Mouse (Mus musculus) ES-Bruce4 (cell line): Measurements from ENCODE around the gene Zfp788. TPM values are rescaled to one million over a fixed set of nuclear protein-coding genes. Genes with fewer than 3 reads are reported as not detected.
A peak's percentile ranks its signal among the peaks of the same experiment; 100 is the strongest.
"Not testable (repeated sequence)": the region's sequence is repeated elsewhere in the genome, so short reads cannot be mapped to it uniquely, and the experiment has no call there.

Experiments
- H3K27ac ChIP-seq: 2 replicates; pipeline ENCODE4 v1.5.1; 2012; ENCODE audit warnings: low read length, inconsistent platforms; ENCODE audit not compliant: insufficient read depth
- H3K27me3 ChIP-seq: 2 replicates; pipeline ENCODE4 v1.6.1; 2012; ENCODE audit warnings: mild to moderate bottlenecking, low read length, inconsistent platforms; ENCODE audit not compliant: control insufficient read depth, poor library complexity, insufficient read depth, severe bottlenecking
- H3K36me3 ChIP-seq: 2 replicates; pipeline ENCODE4 v1.6.1; 2012; ENCODE audit warnings: inconsistent platforms, mild to moderate bottlenecking, low read length, moderate library complexity; ENCODE audit not compliant: control insufficient read depth, poor library complexity, insufficient read depth, severe bottlenecking
- H3K4me1 ChIP-seq: one replicate; pipeline ENCODE4 v1.8.1; 2011; ENCODE audit warnings: low read length; ENCODE audit not compliant: control insufficient read depth, insufficient read depth
- H3K4me3 ChIP-seq: 2 replicates; pipeline ENCODE4 v1.5.1; 2011; ENCODE audit warnings: low read depth, mild to moderate bottlenecking, low read length
- H3K9ac ChIP-seq: 2 replicates; pipeline ENCODE4 v1.6.1; 2012; ENCODE audit warnings: low read depth, mild to moderate bottlenecking, inconsistent platforms; ENCODE audit not compliant: poor library complexity, severe bottlenecking
- H3K9me3 ChIP-seq: replicated peaks from 2 replicates; pipeline ENCODE4 v1.6.1; 2012; ENCODE audit warnings: mild to moderate bottlenecking, low read length, inconsistent platforms; ENCODE audit not compliant: control insufficient read depth, poor library complexity, insufficient read depth, severe bottlenecking
- CTCF ChIP-seq: IDR thresholded peaks from one replicate; pipeline ENCODE4 v1.8.1; 2011; ENCODE audit warnings: low read depth, low read length
- EP300 ChIP-seq: IDR thresholded peaks from 2 replicates; pipeline ENCODE4 v1.6.1; 2011; ENCODE audit warnings: low read depth, low read length; ENCODE audit not compliant: insufficient read depth
- POLR2A ChIP-seq: IDR thresholded peaks from one replicate; pipeline ENCODE4 v1.8.1; 2011; ENCODE audit warnings: low read length; ENCODE audit not compliant: insufficient read depth
- polyA plus RNA-seq: library from polyadenylated mRNA; stranded (reverse); fragments of >200 nt; gene quantifications from 2 replicates; pipeline ENCODE4 v1.2.4, GENCODE M21; 2011; ENCODE audit warnings: low read depth; ENCODE audit not compliant: missing spikeins, insufficient read depth, insufficient read length

Zfp788 gene
- 20.3 and 21.3 TPM in 2 replicates for polyA plus RNA-seq

GRCm38 (mm10) chr7:41632409-41633220 lies at the start of gene Zfp788:
Gene Zfp788 (plus strand): TSS chr7:41633203.
- no peaks in the 10 kb centered on the region for H3K4me1 ChIP-seq
- peak within 1 kb of the TSS; percentile 85 for H3K27ac ChIP-seq
- H3K9me3 ChIP-seq: peaks cover 3% of the 10 kb centered on the region
- no peaks in the 10 kb centered on the region for H3K27me3 ChIP-seq
- peaks cover 4% of the 10 kb centered on the region for H3K36me3 ChIP-seq
- H3K4me3 ChIP-seq: peak within 1 kb of the TSS; percentile 97
- peak within 1 kb of the TSS; percentile 45 for H3K9ac ChIP-seq
- TF ChIP-seq CTCF (peak; percentile 59), POLR2A (no peak)

DNA sequence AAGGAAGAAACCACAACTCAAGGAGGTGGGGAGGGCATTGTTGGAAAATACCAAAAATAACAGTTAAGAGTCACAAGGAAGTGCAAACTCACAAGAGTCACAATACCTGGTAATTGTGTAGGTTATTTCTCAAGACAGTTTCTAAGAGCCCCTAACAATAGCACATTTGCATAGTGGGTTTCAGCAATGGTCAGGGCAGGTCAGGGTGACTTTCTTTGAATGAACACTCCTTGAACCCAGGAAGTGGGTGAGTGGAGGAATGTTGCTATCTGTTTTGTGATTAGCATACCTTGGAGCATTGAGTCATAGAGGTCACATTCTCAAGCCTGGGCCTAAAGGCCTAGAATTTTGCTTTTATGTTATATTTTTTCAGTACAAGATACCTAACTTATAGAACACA lies 45.2 kb upstream of the Zfp788 start:
- Histone ChIP-seq H3K9me3 (peaks cover 48% of the 10 kb centered on the region), H3K27ac (peak overlapping the region; percentile 85)
- not testable (repeated sequence) for H3K9ac ChIP-seq, H3K4me1 ChIP-seq, H3K4me3 ChIP-seq, H3K27me3 ChIP-seq, H3K36me3 ChIP-seq

DNA sequence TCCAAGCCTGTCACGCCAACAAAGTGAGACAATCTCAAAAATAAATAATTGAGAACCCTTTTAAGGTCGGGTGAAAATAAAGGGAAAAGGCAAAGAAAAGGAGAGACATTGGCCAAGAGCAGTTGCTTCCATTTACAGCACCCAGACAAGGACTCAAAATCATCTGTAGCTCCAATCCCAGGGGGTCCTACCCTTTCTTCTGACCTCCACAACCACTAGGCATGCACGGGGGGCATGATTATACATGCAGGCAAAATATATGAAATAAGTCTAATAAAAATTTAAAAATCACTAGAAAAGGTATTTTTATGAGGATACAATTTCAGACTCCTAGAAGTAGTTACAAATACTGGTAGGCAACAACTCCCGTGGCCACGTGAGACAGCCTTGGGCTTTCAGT lies 34.4 kb upstream of the Zfp788 start:
- H3K27ac ChIP-seq: peak overlapping the region; percentile 48; the same call in 1 of the 2 replicates
- peaks cover 2% of the 10 kb centered on the region; the same call in 1 of the 2 replicates for H3K36me3 ChIP-seq
- TF ChIP-seq EP300 (no peak), CTCF (no peak), POLR2A (no peak)

DNA sequence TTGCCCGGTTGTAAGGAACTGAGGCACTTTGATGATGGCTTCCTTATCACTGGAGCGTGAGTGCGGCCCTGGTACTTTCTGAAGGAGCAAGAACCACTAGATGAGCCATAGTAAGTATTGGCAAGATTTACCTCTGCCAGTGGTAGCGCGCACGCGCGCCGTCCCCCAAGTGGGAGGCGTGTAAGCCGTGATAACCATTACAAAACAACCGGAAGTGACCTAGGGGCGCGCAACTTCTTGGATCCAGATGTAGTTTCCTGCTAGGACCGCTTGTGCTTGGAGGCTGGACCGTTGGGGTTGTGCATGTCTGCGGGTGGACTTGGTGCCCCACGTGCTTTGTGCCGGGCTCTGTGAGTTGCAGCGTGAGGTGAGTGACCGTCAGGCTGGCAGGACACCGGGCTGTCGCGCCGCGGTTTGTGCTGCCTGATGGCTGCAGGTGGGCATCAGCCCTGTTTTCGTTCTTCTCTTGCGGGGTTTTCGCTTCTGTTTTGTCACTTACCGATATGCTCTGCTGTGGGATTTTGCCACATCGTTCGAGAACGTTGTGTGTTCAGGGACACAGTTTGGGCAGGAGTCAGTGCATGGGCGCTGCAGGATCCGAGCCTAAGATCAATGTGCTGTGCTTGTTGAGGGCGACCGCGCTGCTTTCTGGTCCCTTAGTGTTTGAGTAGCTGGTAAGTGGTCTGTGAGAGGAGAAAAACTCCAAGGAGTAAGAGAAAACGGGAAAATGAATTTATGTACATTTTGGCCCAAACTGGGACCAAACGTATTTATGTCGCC lies 33.8 kb upstream of the Zfp788 start, which contains the start of gene 2610021A01Rik:
Gene 2610021A01Rik (plus strand): TSS at position 197 of the 780 bp plus-strand sequence.
- Histone ChIP-seq H3K4me1 (peaks cover 1% of the 10 kb centered on the region), H3K9ac (peak within 1 kb of the TSS; percentile 73), H3K36me3 (peaks cover 4% of the 10 kb centered on the region), H3K4me3 (peak within 1 kb of the TSS; percentile 97), H3K27me3 (no peaks in the 10 kb centered on the region), H3K27ac (peak within 1 kb of the TSS; percentile 48), H3K9me3 (no peaks in the 10 kb centered on the region)
- TF ChIP-seq POLR2A (peak; percentile 19), EP300 (no peak)

More for the DNA sequence above, 34.4 kb upstream of the Zfp788 start:
- peak overlapping the region; percentile 73 for H3K9ac ChIP-seq
- H3K9me3 ChIP-seq: no peaks in the 10 kb centered on the region
- no peaks in the 10 kb centered on the region for H3K27me3 ChIP-seq
- peak overlapping the region; percentile 97 for H3K4me3 ChIP-seq
- H3K4me1 ChIP-seq: peaks cover 1% of the 10 kb centered on the region

DNA sequence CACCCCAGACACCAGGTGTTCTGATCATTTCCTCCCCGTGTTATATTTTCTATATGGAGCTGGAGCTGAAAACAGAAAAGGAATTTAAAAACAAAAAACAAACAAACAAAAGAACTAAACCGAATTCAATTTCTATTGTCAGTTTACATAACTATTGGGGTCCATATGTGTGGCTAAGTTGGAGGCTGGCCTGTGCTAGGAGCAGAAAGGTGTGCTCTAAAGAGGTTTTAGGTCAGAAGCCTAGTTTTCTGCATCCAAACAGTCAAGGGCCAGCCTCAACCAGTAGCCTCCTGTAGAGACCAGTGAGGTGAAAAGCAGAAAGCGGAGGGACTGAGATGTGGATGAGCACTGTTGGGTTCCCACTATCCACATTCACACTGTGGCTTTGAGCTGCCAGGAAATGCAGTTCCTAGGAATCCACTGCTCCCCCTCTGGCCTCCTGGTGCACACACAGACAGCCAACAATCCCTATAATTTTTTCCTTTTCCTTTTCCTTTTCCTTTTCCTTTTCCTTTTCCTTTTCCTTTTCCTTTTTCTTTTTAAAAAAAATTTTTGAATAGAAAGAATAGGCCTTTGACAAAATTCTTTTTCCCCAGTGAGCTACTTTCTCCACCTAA lies 33.0 kb upstream of the Zfp788 start:
- no peaks in the 10 kb centered on the region for H3K27me3 ChIP-seq
- H3K9me3 ChIP-seq: no peaks in the 10 kb centered on the region
- H3K9ac ChIP-seq: peak overlapping the region; percentile 73
- H3K4me3 ChIP-seq: peak overlapping the region; percentile 94
- H3K27ac ChIP-seq: 0 out of 2 replicates have a peak overlapping the region, but pooled peaks have one; percentile 9
- H3K36me3 ChIP-seq: peaks cover 9% of the 10 kb centered on the region
- H3K4me1 ChIP-seq: peaks cover 1% of the 10 kb centered on the region
- no peak for TF ChIP-seq CTCF

DNA sequence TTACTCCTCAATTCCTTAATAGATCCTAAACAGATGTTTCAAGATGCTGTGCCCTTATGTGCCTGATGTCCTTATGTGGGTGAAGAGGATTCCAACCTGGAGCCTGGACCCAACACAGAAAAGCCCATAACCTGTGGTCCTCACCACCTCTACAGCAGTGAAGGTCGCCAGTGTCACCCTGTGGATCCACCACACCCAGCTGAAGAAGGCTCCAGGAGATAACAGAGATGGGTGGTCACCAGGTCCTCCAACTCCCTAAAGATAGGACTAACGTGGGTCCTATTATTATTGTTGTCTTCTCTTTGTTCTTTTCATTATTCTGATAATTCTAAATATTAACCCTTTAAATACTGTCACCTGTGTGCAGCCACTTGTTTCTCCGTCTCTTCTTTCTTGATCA lies 21.3 kb upstream of the Zfp788 start:
- Histone ChIP-seq H3K36me3 (peaks cover 36% of the 10 kb centered on the region), H3K27ac (no peak overlapping the region), H3K9me3 (no peaks in the 10 kb centered on the region), H3K27me3 (no peaks in the 10 kb centered on the region), H3K9ac (no peak overlapping the region), H3K4me3 (no peak overlapping the region), H3K4me1 (no peaks in the 10 kb centered on the region)
- no peak for TF ChIP-seq EP300
- TF ChIP-seq POLR2A: no peak
- TF ChIP-seq CTCF: no peak

GRCm38 (mm10) chr7:41616241-41616640 lies 16.8 kb upstream of the Zfp788 start:
- peaks cover 38% of the 10 kb centered on the region for H3K36me3 ChIP-seq

More at GRCm38 (mm10) chr7:41616241-41616640, 16.8 kb upstream of the Zfp788 start:
- H3K27me3 ChIP-seq, H3K4me1 ChIP-seq, H3K9ac ChIP-seq, H3K9me3 ChIP-seq, H3K27ac ChIP-seq, H3K4me3 ChIP-seq: not testable (repeated sequence)
